Mouse (Mus musculus) adrenal gland, postnatal 36 days (tissue): ENCODE results near the gene Ereg. TPM values are rescaled to one million over a fixed set of nuclear protein-coding genes. Genes with fewer than 3 reads are reported as not detected.
A peak's percentile ranks its signal among the peaks of the same experiment; 100 is the strongest.

ENCODE experiments used
- DNase-seq, 2 experiments: peaks; one replicate each; pipeline ENCODE4 v3.0.0; 2021; ENCODE audit warnings: mixed read lengths in 1 of 2
- long read RNA-seq, 2 experiments: library from polyadenylated mRNA; stranded (forward); transcript quantifications; one replicate each; pipeline ENCODE4 v2.0.0; 2021; ENCODE audit warnings: borderline sequencing depth in 2 of 2
- total RNA-seq, 2 experiments: library from RNA; stranded (reverse); gene quantifications; 2 replicates each; pipeline ENCODE4 v1.2.3; 2021

Ereg gene
- total RNA-seq: not detected
- long read RNA-seq, experiment 1: 0 reads
- long read RNA-seq, experiment 2: 0 reads

GRCm38 (mm10) chr5:91074450-91074950 lies at the start of gene Ereg:
Gene Ereg, plus strand, starts transcription at chr5:91074622.
- no peak for DNase-seq

GRCm38 (mm10) chr5:91027164-91027563 lies 47.3 kb upstream of the Ereg start, which contains the start of gene Epgn:
Gene Epgn, plus strand, starts transcription at chr5:91027464.
- no peak for DNase-seq

GRCm38 (mm10) chr5:91027840-91028239 lies 46.6 kb upstream of the Ereg start:
- no peak for DNase-seq

- no peak for DNase-seq
These were observed 43.8 kb upstream of the Ereg start for GRCm38 (mm10) chr5:91030629-91031028.

- no peak for DNase-seq
These were observed 39.1 kb upstream of the Ereg start for GRCm38 (mm10) chr5:91035341-91035740.

- peak in 1 of 2 experiments; percentile 5 for DNase-seq
These were observed 37.8 kb upstream of the Ereg start for GRCm38 (mm10) chr5:91036628-91037027.

- DNase-seq: no peak
These were observed 36.7 kb upstream of the Ereg start for GRCm38 (mm10) chr5:91037756-91038155.

- DNase-seq: peak; percentile 8 to 14
These were observed 35.9 kb upstream of the Ereg start for GRCm38 (mm10) chr5:91038547-91038946.

- no peak for DNase-seq
These were observed 35.5 kb upstream of the Ereg start for GRCm38 (mm10) chr5:91038963-91039362.

- DNase-seq: no peak
These were observed 26.4 kb upstream of the Ereg start for GRCm38 (mm10) chr5:91047987-91048386.

- DNase-seq: no peak
These were observed 26.0 kb upstream of the Ereg start for GRCm38 (mm10) chr5:91048397-91048796.

GRCm38 (mm10) chr5:91072340-91072739 lies 2.1 kb upstream of the Ereg start:
- DNase-seq: no peak

GRCm38 (mm10) chr5:91073626-91074025 lies 796 bp upstream of the Ereg start:
- DNase-seq: no peak

- DNase-seq: no peak
These were observed 396 bp upstream of the Ereg start for GRCm38 (mm10) chr5:91074026-91074425.

- no peak for DNase-seq
These were observed 599 bp downstream of the Ereg start for GRCm38 (mm10) chr5:91075021-91075420.

- no peak for DNase-seq
These were observed 8.6 kb downstream of the Ereg start for GRCm38 (mm10) chr5:91083016-91083415.

GRCm38 (mm10) chr5:91085291-91085690 lies 10.9 kb downstream of the Ereg start:
- no peak for DNase-seq

- no peak for DNase-seq
These were observed 15.9 kb downstream of the Ereg start for GRCm38 (mm10) chr5:91090301-91090700.

GRCm38 (mm10) chr5:91097911-91098614 lies 23.6 kb downstream of the Ereg start:
- no peak for DNase-seq

GRCm38 (mm10) chr5:91101742-91102141 lies 27.3 kb downstream of the Ereg start:
- DNase-seq: no peak

GRCm38 (mm10) chr5:91103943-91104665 lies 29.7 kb downstream of the Ereg start:
- DNase-seq: no peak

GRCm38 (mm10) chr5:91106248-91106647 lies 31.8 kb downstream of the Ereg start:
- no peak for DNase-seq

- no peak for DNase-seq
These were observed 35.7 kb downstream of the Ereg start for GRCm38 (mm10) chr5:91110023-91110670.
